Mouse (Mus musculus) embryo, embryonic 9.5 days (tissue): ENCODE data around the gene Aox2.
A peak's percentile ranks its signal among the peaks of the same experiment; 100 is the strongest.
"Not testable (repeated sequence)": the region's sequence is repeated elsewhere in the genome, so short reads cannot be mapped to it uniquely, and the experiment has no call there.

Source experiments
- DNase-seq: peaks from one replicate; pipeline ENCODE4 v3.0.0-alpha.2; 2017; ENCODE audit errors: extremely low spot score

Aox2 gene

DNA sequence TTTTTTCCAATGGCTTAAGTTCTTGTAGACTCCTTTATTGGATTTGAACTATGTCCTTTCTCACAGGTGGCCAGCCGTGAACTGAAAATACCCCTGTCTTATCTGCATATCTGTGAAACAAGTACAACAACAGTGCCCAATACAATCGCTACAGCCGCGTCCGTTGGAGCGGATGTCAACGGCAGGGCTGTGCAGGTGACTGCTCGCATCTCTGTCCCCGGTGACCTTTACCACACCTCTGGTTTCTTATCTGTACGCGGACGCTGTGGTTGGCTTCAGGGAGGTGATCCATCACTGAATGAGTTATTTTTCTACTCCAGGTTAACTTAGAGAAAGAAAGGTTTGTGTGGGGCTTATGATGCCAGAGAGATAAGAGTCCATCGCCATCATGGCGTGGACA lies 68.0 kb downstream of the Aox2 start:
- DNase-seq, result no peak

DNA sequence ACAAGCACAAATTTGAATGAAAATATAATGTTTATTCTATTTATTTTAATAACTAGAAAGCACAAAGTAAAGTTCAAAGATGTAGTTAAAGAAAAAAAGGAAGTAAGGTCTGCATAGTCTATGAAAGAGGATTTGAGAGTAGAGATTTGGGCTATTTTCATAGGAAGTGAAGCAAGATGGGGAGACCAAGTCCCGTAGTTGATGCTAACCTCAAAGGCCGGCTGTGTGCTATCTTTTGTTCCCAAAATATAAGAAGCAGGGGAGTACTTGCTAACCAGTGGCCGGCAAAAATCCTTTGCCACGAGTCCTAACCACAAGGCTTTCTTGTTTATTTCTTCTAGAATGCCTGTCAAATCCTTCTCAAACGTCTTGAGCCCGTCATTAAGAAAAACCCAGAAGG lies 70.6 kb downstream of the Aox2 start:
- DNase-seq, result no peak

DNA sequence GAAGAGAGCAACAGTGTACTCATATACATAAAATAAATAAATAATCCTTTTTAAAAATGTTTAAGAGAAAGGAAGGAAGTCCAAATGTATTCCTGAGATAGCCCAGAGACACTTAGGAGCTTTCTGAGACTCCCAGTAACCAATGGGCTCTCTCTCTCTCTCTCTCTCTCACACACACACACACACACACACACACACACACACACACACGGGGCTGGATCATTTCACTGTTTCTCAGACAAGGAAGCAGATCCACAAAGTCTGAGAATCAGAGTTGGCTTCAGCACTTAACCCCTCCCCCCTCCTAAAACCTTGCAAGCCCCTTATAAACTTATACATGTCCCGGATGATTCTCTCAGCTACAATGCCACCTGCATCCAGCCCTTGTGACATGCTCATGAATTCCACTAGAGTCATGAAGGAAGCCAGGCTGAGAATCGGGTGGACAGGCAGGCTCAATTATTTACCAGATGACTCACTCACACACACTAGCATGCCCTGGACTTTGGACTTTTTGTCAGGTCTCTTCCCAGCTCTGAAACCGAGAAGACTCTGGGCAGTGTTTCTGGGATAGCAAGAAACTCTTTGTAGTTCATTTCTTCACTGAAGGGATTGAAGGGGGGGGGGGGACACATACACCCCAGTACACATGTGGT lies 75.2 kb downstream of the Aox2 start:
- DNase-seq, result no peak

DNA sequence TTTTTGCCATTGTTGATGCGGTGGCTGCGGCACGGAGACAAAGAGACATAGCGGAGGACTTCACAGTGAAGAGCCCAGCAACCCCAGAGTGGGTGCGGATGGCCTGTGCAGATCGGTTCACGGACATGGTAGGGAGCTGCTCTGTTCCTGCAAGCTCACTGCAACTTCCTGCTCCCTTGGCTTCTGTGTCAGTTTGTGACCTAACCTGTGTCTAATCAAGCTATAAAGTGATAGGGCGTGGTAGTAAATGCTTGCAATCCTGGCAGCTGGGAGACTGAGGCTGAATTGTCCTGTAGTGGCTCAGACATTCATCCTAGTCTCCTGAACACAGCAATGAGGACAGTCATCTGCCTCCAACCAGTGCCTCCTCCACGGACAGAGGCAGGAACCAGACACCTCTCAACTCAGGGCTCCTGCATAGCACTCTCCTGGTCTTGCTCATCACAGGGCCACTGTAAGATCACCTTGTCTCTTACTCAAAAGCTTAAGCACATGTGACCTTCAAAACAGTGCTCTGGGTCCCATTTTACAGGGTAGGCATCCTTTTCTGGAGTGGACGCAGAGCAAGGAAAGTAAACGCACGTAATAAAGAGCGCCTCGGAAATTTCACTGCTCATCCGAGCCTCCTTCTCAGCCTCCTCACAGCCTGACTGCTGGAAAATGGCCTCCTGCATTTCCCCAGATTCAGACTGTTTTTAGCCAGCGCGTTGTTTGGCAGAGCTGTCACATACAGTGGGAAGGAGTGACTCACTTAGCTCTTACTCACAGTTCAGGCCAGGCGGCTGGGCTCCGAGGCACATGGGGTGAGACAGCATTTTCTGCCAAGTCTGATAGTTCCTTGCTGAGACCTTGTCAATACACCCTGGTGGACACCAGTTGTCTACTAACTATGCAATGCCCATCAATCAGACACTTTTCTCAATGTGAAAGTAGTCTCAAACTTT lies 81.1 kb downstream of the Aox2 start:
- no peak for DNase-seq

DNA sequence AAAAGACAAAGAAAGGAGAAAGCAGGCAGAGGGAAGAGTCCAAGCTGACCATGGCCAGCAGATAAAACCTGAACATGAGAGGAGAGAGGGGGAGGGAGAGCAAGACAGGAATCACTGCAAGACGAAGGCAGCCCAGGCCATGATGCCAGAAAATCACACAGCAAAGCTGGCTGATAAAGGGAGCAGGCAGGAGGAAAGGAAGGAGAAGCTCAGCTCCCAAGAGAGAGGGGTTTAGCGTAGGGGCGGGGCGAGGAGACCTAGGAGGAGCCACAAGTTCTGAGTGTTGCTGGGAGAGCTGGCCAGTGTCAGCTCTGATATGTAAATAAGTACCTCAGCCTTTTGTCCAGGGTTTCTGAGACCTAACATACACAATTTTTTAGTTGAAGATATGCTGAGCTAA lies 84.2 kb downstream of the Aox2 start:
- no peak for DNase-seq

DNA sequence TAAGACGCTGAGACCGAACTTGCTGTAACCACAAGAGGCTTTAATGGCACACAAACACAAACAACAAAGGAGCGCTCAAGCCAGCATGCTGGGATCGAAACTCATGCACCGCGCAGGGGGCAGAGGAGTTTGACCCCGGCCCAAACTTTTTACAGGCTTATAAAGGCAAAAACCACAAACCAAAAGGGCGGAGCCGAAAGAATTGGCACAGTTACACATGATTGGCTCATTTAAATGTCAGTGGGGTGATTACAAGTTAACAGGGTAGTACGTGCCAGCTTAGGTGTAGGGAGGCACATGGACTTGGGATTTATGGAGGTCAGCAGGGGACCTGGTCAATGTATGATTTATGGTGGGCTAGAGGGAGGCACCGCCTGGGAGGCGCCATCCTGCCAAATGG lies 86.4 kb downstream of the Aox2 start:
- no peak for DNase-seq

DNA sequence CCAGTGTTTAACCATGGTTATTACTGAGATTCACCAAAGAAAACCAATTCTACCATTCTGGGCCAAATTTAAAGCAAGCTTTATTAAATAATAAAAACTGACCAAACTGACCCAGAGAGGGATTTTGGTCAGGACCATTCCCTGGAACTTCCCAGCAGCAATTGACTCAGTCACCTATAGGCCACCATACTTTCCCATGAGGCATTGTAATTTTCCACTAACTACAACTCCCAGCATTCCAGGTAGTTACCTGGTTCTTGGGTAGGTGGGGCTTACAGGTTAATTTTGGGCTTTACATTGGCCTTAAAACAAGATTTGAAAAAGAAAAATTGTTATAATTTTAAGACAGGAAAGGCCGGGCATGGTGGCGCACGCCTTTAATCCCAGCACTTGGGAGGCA lies 87.7 kb downstream of the Aox2 start:
- DNase-seq, result no peak

DNA sequence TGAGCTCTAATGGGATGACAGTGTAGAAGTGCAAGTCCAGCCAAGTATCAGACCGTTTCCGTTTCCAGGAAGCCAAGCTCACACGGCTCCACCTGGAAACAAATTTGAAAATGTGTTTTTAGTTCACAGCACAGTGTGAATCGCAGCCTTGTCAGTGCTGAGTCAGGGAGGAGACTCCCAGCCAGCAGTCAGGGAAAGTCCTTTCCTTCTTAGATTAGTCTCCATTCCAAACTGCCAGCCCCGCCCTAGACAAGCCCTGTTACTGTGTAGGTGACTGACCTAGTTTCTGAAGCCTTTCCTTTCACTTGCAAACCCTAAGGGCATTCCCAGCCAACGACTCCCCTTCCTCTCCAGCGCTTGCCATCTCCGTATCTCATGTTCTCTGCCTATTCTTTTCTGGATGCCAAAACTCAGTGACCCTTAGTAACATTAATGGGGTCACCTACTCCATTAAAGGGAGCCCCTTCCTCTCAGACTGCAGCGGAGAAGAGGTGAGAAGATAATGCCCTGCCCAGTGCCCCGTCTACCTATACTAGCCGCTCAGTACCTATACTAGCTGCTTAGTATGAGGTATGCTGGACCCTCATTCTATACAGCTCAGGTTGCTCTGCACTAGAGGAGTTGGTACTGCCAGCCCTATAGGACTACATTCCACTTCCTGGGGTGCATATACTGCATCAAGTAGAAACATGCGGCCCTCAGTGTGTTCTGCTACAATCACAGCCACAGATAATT lies 88.8 kb downstream of the Aox2 start:
- no peak for DNase-seq

DNA sequence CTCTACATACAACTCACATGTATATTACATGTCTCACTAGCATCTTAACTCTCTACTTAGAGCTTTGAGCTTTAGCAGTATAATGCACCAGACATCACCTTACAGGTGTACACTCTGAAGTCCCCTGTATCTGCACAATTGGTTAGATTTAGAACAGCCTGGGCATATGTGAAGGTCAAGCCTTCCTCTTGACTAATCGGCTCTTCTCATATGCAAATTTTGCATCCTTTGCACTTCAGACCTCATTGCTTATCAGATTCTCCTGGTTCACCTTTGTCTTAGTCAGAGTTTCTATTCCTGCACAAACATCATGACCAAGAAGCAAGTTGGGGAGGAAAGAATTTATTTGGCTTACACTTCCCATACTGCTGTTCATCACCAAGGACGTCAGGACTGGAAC lies 91.6 kb downstream of the Aox2 start:
- DNase-seq, result no peak

DNA sequence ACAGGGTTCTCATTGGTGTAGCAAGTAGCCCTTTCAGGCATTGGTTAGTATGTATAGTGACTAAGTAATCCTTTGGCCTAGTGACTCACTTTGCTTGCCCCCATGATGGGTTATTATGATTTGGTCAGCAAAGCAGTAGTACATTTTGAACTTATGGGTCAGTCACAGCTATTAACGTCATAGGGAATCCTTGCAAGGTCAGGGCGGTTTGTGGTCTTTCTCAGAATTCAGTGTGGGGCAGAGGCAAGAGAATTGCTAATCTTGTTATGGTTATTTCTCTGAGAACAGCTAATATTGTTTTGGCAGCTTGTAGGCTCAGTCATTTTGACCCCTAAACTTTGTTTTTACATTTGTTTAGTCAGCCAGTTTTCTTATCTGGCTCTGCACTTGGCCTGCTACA lies 96.1 kb downstream of the Aox2 start:
- not testable (repeated sequence) for DNase-seq

DNA sequence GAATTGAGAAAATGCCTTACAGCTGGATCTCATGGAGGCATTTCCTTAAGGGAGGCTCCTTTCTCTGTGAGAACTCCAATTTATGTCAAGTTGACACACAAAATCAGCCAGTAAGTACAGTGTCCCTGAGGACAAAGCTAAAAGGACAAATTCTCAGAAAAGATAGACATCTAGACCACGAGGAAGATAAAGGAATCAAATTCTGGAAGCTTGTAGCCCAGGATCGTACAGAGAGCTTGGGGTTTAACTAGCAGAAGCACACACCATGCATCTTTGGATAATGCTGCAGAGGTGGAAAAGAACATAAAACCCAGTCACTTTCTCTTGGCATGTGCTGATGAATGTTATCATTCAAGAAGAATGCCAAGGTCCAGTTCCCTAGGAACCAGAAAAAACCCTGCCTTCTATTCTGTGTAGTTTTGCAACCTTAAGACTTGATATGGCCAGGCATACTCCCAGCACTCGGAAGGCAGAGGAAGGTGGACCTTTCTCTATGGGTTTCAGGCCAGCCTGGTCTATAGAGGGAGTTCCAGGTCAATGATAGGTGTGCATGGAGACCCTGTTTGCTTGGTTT lies 97.5 kb downstream of the Aox2 start:
- no peak for DNase-seq

DNA sequence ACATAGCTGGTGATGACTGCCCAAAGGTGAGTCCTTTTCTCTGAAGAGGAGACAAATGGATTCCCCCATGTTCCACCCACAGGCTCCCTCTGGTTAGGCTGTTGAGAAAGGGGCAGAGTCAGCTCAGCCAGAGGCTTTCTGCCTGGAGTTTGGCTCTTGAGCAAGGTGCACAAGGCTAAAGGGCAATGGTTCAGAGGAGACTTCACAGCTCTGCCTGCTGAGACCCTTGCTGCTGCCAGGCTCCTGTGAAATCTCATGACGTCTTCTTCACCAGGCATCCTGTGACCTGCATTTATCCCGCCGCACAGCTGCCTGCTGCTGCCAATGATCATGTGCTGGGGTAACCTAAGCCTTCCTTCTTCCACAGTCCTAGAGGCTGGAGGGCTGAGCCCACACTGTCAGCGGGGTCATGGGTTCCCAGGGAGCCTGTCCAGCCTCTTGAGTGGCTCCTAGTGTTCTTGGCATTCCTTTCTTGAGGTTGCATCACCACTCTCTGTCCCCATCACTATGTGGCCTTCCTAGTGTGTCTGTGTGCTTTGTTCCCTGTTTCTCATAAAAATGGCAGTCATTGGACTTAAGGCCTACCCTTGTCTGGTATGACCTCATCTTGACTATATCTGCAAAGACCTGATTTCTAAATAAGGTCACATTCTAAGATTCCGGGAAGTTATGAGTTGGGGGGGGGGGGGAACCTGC lies 104.6 kb downstream of the Aox2 start:
- DNase-seq, result no peak

DNA sequence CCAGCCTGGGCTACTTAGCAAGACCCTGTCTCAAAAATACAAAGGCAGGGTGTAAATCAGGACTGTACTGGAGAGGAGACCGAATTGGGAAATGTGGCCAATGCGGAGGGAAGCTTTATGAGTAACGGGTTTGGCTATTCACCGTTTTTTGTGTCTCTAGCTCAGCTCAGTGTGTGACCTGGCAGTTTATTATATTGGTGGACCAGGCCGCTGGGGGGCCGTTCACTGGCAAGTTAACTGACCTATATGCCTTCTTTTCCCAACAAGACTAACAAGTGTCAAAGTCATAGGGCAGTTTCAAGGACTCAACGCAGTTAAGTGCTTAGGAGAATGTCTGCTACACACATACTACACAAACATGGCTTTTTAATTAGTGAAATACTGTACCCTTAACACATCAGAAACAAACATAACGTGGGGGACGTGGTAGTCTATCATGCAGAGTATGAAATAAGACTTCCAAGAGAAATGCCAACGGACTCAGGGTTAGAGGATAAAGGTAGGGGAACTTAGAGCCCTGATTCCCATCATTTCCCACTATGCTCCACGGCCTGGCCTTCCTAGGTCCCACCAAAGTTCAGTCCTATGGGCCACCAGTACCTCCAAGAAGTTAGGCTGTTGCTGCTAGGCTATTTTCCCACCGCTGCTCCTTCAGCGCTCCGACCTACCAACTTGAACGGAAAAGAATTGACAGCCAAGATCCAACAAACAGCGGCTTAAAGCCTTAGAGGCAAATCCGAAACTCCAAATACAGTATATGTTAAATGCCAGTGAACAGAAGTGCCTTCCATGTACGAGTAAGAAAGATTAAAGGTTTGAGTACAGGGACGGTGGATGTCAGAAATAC lies 113.5 kb downstream of the Aox2 start:
- peak; percentile 24 for DNase-seq

DNA sequence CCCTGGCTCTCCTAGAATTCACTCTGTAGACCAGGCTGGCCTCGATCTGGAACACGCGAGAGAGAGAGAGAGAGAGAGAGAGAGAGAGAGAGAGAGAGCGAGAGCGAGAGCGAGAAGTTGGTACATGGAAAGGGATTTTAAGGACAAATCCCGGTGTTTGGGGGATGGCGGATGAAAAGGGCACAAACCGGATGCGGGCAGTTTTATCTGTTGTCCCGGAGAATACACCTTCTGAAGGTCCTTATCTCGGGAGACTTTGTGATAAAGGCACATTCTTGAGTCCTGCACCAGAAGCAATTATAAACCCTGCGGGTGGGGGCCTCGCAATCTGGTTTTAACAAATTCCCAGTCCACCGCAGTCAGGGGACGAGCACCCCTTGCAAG lies 114.1 kb downstream of the Aox2 start:
- DNase-seq, result no peak

DNA sequence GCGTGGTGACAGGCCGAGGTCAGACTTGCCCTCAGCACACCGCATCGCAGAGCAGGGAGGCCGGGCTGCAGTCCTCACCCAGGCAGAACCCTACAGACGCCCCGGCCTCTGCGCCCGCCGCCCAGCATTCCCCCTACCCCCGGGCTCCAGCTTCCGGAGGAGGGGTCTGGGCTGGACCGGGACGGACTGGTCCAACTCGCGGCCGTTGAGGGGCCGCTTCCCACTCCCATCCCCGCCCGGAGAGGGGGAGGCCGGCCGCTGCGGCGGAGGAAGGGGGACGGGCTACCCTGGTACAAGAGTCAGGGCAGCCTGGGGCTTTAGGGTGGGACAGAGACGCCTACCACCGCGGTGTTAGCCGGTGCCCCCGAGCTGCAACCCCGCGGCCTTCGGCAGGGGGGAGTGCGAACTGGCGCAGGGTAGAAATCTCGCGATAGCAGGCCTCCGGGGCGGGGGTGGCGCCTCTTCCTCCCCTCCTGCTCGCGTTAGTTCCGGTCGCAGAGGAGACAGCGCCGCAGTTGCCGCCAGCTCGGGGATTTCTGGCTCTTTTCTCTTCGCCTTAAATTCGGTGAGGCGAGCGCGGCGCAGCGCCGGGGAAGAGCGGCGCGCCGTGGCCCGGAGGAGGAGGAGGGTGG lies 114.6 kb downstream of the Aox2 start, which contains the start of gene Bzw1:
Gene Bzw1, plus strand, starts transcription at position 247 of the 632 bp plus-strand sequence.
- DNase-seq, result peak; percentile 96

DNA sequence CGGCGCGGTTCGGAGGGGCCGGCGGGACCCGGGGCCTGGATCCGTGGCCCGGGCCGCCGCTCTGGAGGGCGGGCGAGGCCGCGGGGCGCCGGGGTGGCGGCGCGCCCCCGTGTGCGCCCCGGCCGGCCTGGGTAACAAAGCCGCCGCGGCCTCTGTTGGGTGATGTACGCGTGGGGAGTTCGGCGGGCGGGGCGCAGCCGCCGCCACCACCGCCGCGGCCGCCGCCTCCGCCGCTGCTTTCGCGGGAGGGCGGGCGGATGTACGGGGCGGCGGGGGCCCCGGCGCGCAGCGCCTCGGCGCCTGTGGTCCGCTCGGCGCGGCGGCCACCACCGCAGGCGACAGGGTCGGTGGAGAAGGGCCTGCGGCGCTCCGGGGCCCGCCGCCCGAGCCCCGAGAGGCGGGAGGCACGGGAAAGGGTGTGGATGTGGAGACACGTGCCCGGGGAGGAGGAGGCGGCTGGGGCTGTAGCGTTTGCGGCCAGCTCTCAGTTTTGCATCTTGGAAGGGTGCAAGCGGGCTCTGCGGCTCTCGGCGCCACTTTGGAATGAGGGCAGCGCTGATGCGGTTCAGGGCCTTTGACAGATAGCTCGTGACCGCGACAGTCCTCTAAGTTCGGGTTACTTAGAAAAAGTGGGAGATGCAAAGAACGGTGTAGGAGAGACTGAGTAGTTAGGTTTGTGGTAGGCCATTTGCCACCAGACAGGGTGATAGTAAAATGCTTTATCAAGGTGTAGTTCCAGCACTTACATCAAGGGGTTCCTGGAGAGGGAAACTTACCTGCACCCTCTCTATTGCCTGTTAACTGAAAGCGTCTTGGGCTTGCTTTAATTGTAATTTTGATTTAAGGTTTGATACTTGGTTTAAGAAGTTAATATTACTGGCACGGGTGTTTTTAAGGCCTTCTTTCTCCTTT lies 115.4 kb downstream of the Aox2 start:
- peak; percentile 54 for DNase-seq

DNA sequence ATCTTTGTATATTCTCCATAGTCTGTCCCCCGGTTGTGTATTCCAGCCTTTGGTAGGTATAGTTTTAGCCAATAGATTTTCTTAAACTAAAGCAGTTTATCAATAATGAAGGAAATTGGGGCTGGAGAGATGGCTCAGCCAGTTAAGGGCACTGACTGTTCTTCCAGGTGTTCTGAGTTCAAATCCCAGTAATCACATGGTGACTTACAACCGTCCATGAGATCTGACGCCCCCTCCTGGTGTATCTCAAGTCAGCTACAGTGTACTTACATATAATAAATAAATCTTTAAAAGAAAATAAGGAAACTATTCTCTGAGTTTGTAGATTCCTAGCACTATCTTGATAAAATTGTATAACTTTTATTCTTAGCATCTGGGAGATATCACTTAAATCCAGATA lies 117.2 kb downstream of the Aox2 start:
- no peak for DNase-seq

DNA sequence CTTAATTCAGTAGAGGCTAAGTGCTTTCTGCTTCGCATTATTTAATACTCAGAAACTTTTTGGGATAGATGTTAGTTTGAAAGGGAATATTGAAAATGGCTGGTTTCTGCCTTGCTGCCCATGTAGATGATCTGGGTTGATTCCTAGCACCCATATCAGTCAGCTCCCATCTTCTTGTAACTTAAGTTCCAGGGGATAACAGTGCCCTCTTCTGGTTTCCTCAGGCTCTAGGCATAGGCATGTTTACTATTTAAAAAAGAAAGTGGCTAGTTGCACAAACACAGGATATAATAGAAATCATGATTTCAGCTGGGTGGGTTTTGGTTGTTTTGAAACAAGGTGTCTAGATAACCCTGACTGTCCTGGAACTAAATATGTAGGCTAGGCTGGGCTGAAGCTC lies 118.1 kb downstream of the Aox2 start:
- no peak for DNase-seq

DNA sequence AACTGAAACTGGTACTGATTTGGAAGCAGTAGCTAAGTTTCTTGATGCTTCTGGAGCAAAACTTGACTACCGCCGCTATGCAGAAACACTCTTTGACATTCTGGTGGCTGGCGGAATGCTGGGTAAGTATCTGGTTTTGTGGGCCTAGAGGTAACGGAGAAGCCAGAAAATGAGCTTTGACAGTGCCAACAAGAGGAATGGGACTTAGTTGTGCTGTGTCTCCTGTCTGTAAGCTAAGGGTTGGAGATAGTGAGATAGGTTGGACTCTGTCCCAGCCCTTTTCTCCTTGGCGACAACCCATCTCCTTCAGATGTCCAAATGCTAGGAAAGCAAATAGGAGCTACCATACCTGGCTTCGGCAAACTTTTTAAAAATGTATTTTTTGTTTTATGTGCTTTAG lies 119.6 kb downstream of the Aox2 start:
- DNase-seq, result no peak
